Mouse (Mus musculus): ENCODE data around the gene Map4k5. TPM values are rescaled to one million over a fixed set of nuclear protein-coding genes. Genes with fewer than 3 reads are reported as not detected.

Map4k5 gene
- polyA plus RNA-seq, 1 experiment from 2014 or later, result 32.0 TPM

- H3K4me3 ChIP-seq (ENCODE audit: low read depth, low read length), result no peak overlapping the region
- H3K4me1 ChIP-seq (replicated peaks; ENCODE audit: control insufficient read depth, insufficient read depth, low read length), result peaks cover 20% of the 10 kb centered on the region
- H3K27me3 ChIP-seq (replicated peaks; ENCODE audit: control insufficient read depth, insufficient read depth, low read length), result no peaks in the 10 kb centered on the region
- no peak overlapping the region for H3K27ac ChIP-seq (ENCODE audit: low read depth)
- 0 out of 2 replicates have a peak, but pooled peaks cover 2% of the 10 kb centered on the region for H3K9me3 ChIP-seq (ENCODE audit: control insufficient read depth, low read length)
- DNase-seq (ENCODE audit: low spot score) (no peak), ATAC-seq (replicated peaks; ENCODE audit: low FRiP score, low TSS enrichment, low read depth) (no peak)
- WGBS, result 53% methylated on average over 10 of the region's 10 CpGs
- H3K9ac ChIP-seq (ENCODE audit: low read length), result no peak overlapping the region
- no peaks in the 10 kb centered on the region for H3K36me3 ChIP-seq (ENCODE audit: control insufficient read depth, insufficient read depth, low read length)
- no peak overlapping the region for H3K4me2 ChIP-seq (ENCODE audit: low read length)
These were observed 11.6 kb downstream of the Map4k5 start for GRCm38 (mm10) chr12:69881198-69881905.

- Histone ChIP-seq H3K4me2 (ENCODE audit: low read length) (peak overlapping the region; percentile 20), H3K36me3 (ENCODE audit: control insufficient read depth, insufficient read depth, low read length) (no peaks in the 10 kb centered on the region), H3K9me3 (ENCODE audit: control insufficient read depth, low read length) (0 out of 2 replicates have a peak, but pooled peaks cover 2% of the 10 kb centered on the region), H3K9ac (ENCODE audit: low read length) (no peak overlapping the region), H3K27ac (ENCODE audit: low read depth) (no peak overlapping the region), H3K4me3 (ENCODE audit: low read depth, low read length) (no peak overlapping the region), H3K4me1 (replicated peaks; ENCODE audit: control insufficient read depth, insufficient read depth, low read length) (peaks cover 20% of the 10 kb centered on the region), H3K27me3 (replicated peaks; ENCODE audit: control insufficient read depth, insufficient read depth, low read length) (no peaks in the 10 kb centered on the region)
- ATAC-seq (replicated peaks; ENCODE audit: low FRiP score, low TSS enrichment, low read depth) (no peak), DNase-seq (ENCODE audit: low spot score) (no peak)
- 19% methylated on average over 6 of the region's 6 CpGs for WGBS
These were observed 13.3 kb downstream of the Map4k5 start for GRCm38 (mm10) chr12:69879739-69880138.

DNA sequence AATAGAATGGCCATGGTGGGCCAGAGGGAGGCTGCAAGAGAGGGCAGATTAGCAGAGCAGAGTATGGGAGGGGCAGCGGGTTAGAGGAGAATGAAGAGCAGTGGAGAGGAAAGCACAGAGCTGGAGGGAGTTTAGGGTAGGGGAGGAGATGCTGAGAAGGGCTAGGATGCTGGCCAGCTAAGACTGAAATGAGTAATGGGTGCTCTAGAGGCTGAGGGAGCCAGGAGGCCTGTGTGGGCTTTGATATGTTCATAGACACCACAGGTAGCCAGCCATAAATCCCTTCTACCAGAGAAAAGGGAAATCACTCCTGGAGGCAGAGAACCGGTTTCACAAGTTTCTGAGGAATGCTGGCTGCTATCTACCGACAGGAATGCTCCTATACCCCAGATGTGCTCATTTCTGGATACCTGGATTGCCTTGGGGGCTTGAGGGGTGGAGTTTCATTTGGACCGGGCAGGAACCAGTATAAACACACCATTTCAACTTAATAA is 13.8 kb downstream of the Map4k5 start:
- Histone ChIP-seq H3K36me3 (ENCODE audit: control insufficient read depth, insufficient read depth, low read length) (no peaks in the 10 kb centered on the region), H3K4me3 (ENCODE audit: low read depth, low read length) (no peak overlapping the region), H3K27ac (ENCODE audit: low read depth) (no peak overlapping the region), H3K27me3 (replicated peaks; ENCODE audit: control insufficient read depth, insufficient read depth, low read length) (no peaks in the 10 kb centered on the region), H3K4me2 (ENCODE audit: low read length) (peak overlapping the region; percentile 20), H3K4me1 (replicated peaks; ENCODE audit: control insufficient read depth, insufficient read depth, low read length) (peaks cover 20% of the 10 kb centered on the region), H3K9me3 (ENCODE audit: control insufficient read depth, low read length) (0 out of 2 replicates have a peak, but pooled peaks cover 2% of the 10 kb centered on the region), H3K9ac (ENCODE audit: low read length) (no peak overlapping the region)
- 8% methylated on average over 4 of the region's 4 CpGs for whole genome bisulfite sequencing
- ATAC-seq (replicated peaks; ENCODE audit: low FRiP score, low TSS enrichment, low read depth) (peak; percentile 79), DNase-seq (ENCODE audit: low spot score) (no peak)

DNA sequence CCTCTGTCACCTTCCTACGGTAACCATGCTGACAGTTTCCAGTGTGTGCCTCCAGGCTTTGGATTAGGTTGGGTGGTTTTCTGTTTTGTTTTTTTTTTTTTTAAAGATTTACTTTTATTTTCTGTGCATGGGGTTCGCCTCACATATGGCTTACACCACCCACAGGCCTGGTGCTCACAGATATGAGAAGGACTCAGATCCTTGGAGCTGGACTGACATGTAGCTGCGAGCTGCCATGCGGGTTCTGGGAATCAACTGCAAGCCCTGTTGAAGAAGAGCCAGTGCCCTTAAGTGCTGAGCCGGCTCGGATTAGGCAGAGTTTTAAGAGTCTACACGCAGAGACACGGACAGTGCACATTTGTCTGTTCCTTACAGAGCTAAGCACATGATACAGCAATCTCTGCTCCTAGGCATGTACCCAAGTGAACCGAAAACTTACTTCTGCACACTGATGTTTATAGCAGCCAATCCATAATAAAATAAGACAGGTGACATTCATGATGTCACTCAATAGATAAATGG is 15.1 kb downstream of the Map4k5 start:
- H3K27ac ChIP-seq (ENCODE audit: low read depth), result no peak overlapping the region
- no peak overlapping the region for H3K4me3 ChIP-seq (ENCODE audit: low read depth, low read length)
- H3K9ac ChIP-seq (ENCODE audit: low read length), result no peak overlapping the region
- no peaks in the 10 kb centered on the region; the same call in 1 of the 2 replicates for H3K36me3 ChIP-seq (ENCODE audit: control insufficient read depth, insufficient read depth, low read length)
- WGBS, result 87% methylated on average over 9 of the region's 9 CpGs
- 0 out of 2 replicates have a peak, but pooled peaks cover 1% of the 10 kb centered on the region for H3K9me3 ChIP-seq (ENCODE audit: control insufficient read depth, low read length)
- no peak for DNase-seq (ENCODE audit: low spot score)
- ATAC-seq (replicated peaks; ENCODE audit: low FRiP score, low TSS enrichment, low read depth), result no peak
- no peaks in the 10 kb centered on the region for H3K27me3 ChIP-seq (replicated peaks; ENCODE audit: control insufficient read depth, insufficient read depth, low read length)
- H3K4me1 ChIP-seq (replicated peaks; ENCODE audit: control insufficient read depth, insufficient read depth, low read length), result peaks cover 20% of the 10 kb centered on the region
- H3K4me2 ChIP-seq (ENCODE audit: low read length), result no peak overlapping the region

- Histone ChIP-seq H3K4me2 (ENCODE audit: low read length) (no peak overlapping the region), H3K27me3 (replicated peaks; ENCODE audit: control insufficient read depth, insufficient read depth, low read length) (no peaks in the 10 kb centered on the region), H3K9me3 (ENCODE audit: control insufficient read depth, low read length) (no peaks in the 10 kb centered on the region), H3K9ac (ENCODE audit: low read length) (no peak overlapping the region), H3K27ac (ENCODE audit: low read depth) (no peak overlapping the region), H3K4me3 (ENCODE audit: low read depth, low read length) (no peak overlapping the region), H3K4me1 (replicated peaks; ENCODE audit: control insufficient read depth, insufficient read depth, low read length) (peaks cover 3% of the 10 kb centered on the region; the same call in 1 of the 2 replicates), H3K36me3 (ENCODE audit: control insufficient read depth, insufficient read depth, low read length) (peaks cover 12% of the 10 kb centered on the region; the same call in 1 of the 2 replicates)
- DNase-seq (ENCODE audit: low spot score) (no peak), ATAC-seq (replicated peaks; ENCODE audit: low FRiP score, low TSS enrichment, low read depth) (no peak)
- 95% methylated on average over 5 of the region's 5 CpGs for WGBS
These were observed 21.4 kb downstream of the Map4k5 start for GRCm38 (mm10) chr12:69871632-69872031.

DNA sequence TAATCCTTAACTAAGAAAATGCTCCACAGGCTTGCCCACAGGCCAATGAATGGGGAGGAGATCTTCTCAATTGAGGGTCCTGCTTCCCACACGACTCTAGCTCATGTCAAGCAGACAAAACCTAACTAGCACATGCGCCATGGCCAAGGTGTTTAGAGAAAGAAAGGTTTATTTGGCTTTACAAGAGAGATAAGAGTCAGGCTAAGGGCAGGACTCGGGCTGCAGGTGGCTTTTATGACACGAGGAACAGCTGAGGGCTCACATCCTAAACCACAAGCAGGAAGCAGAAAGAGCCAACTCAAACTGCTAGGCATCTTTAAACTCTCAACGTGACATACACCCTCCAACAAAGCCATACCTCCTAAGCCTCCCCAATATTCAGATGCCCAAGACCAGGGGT is 25.7 kb downstream of the Map4k5 start:
- no peak overlapping the region for H3K27ac ChIP-seq (ENCODE audit: low read depth)
- ATAC-seq (replicated peaks; ENCODE audit: low FRiP score, low TSS enrichment, low read depth), result no peak
- no peaks in the 10 kb centered on the region for H3K27me3 ChIP-seq (replicated peaks; ENCODE audit: control insufficient read depth, insufficient read depth, low read length)
- peaks cover 12% of the 10 kb centered on the region; the same call in 1 of the 2 replicates for H3K36me3 ChIP-seq (ENCODE audit: control insufficient read depth, insufficient read depth, low read length)
- H3K9ac ChIP-seq (ENCODE audit: low read length), result no peak overlapping the region
- H3K4me2 ChIP-seq (ENCODE audit: low read length), result no peak overlapping the region
- H3K9me3 ChIP-seq (ENCODE audit: control insufficient read depth, low read length), result no peaks in the 10 kb centered on the region
- no peak overlapping the region for H3K4me3 ChIP-seq (ENCODE audit: low read depth, low read length)
- DNase-seq (ENCODE audit: low spot score), result no peak
- WGBS, result 60% methylated on average over 5 of the region's 5 CpGs
- H3K4me1 ChIP-seq (replicated peaks; ENCODE audit: control insufficient read depth, insufficient read depth, low read length), result peaks cover 5% of the 10 kb centered on the region; the same call in 1 of the 2 replicates

DNA sequence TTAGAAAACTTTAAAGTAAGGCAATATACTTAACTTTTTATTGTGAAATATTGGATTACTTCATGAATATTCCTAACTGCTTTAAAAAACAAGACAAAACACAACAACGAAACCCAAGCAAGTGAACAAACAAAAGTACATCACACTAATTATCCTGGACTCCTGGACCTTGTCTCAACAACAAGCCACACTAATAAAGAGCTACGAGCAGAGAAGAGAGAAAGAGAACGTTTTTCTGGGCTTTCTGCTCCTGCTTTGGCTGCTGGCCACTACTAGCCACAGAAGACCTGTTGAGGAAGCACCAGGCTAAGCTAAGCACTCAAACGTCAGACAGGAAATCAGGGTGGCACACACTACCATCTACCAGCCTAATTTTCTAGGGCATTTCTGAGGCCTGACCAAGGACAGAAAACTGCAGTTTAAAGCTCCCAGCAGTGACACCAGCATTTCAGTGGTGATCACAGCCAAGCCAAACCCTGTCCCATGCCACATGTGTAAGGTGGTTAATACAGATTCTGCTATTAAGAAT is 28.8 kb downstream of the Map4k5 start:
- DNase-seq (ENCODE audit: low spot score) (no peak), ATAC-seq (replicated peaks; ENCODE audit: low FRiP score, low TSS enrichment, low read depth) (no peak)
- Histone ChIP-seq H3K9ac (ENCODE audit: low read length) (no peak overlapping the region), H3K4me3 (ENCODE audit: low read depth, low read length) (no peak overlapping the region), H3K36me3 (ENCODE audit: control insufficient read depth, insufficient read depth, low read length) (no peaks in the 10 kb centered on the region), H3K27me3 (replicated peaks; ENCODE audit: control insufficient read depth, insufficient read depth, low read length) (no peaks in the 10 kb centered on the region), H3K27ac (ENCODE audit: low read depth) (no peak overlapping the region), H3K9me3 (ENCODE audit: control insufficient read depth, low read length) (no peaks in the 10 kb centered on the region), H3K4me2 (ENCODE audit: low read length) (no peak overlapping the region), H3K4me1 (replicated peaks; ENCODE audit: control insufficient read depth, insufficient read depth, low read length) (peaks cover 5% of the 10 kb centered on the region; the same call in 1 of the 2 replicates)
- 60% methylated on average over 4 of the region's 4 CpGs for WGBS

DNA sequence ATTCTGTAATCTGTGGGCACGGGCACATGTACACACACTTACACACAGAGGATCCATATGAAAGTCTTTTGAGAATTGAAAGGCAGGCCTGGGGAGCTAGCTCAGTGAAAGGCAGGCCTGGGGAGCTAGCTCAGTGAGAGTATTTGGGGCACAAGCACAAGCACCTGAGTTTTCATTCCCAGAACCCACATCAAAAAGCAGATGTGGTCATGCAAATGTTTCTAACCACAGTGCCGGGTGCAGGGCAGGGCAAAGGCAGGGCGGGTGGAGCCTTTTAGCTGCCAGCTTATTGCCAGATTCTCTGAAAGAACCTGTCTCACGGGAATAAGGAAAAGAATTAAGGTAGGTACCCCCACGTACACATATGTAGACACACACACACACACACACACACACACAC is 29.5 kb downstream of the Map4k5 start:
- Histone ChIP-seq H3K36me3 (ENCODE audit: control insufficient read depth, insufficient read depth, low read length) (no peaks in the 10 kb centered on the region), H3K4me3 (ENCODE audit: low read depth, low read length) (no peak overlapping the region), H3K9ac (ENCODE audit: low read length) (no peak overlapping the region), H3K9me3 (ENCODE audit: control insufficient read depth, low read length) (no peaks in the 10 kb centered on the region), H3K4me1 (replicated peaks; ENCODE audit: control insufficient read depth, insufficient read depth, low read length) (peaks cover 5% of the 10 kb centered on the region; the same call in 1 of the 2 replicates), H3K27ac (ENCODE audit: low read depth) (no peak overlapping the region), H3K4me2 (ENCODE audit: low read length) (no peak overlapping the region), H3K27me3 (replicated peaks; ENCODE audit: control insufficient read depth, insufficient read depth, low read length) (no peaks in the 10 kb centered on the region)
- WGBS, result 79% methylated on average over 5 of the region's 5 CpGs
- no peak for DNase-seq (ENCODE audit: low spot score)
- no peak for ATAC-seq (replicated peaks; ENCODE audit: low FRiP score, low TSS enrichment, low read depth)

Data from intestine, embryonic 14.5 days (tissue).